Mouse (Mus musculus) CH12.LX (cell line): ENCODE measurements at regions not wholly inside any gene's neighbourhood (a gene's known extent, or its start where the extent isn't known, plus 50 kb on each side); places are given as distances from the start of the nearest gene placed in this dataset.

Source experiments
- DNase-seq: peaks from one replicate; pipeline ENCODE4 v3.0.0-alpha.2; 2013; ENCODE audit errors: extremely low read depth
- H3K27ac ChIP-seq: 2 replicates; pipeline ENCODE4 v1.5.1; 2012; ENCODE audit warnings: low read depth, mild to moderate bottlenecking, control low read depth, moderate library complexity; ENCODE audit not compliant: insufficient read depth
- H3K27me3 ChIP-seq: replicated peaks from 2 replicates; pipeline ENCODE3; 2012; ENCODE audit warnings: inconsistent platforms
- H3K36me3 ChIP-seq, 2 experiments: replicated peaks in 1 of 2; 2 replicates each; pipeline versions ENCODE3 to v1.6.1; 2012; ENCODE audit warnings: inconsistent platforms in 1 of 2, low read length in 1 of 2, mild to moderate bottlenecking in 1 of 2, mixed read lengths in 1 of 2, moderate library complexity in 1 of 2; ENCODE audit not compliant: control insufficient read depth in 1 of 2, insufficient read depth in 1 of 2
- H3K4me1 ChIP-seq, 2 experiments: 2 replicates each; pipeline ENCODE4 v1.6.1; 2012; ENCODE audit warnings: inconsistent platforms in 1 of 2, moderate library complexity in 1 of 2; ENCODE audit not compliant: insufficient read depth in 2 of 2, control insufficient read depth in 1 of 2
- H3K4me2 ChIP-seq: 2 replicates; pipeline ENCODE4 v1.6.1; 2012; ENCODE audit warnings: low read depth, mild to moderate bottlenecking, control low read depth; ENCODE audit not compliant: poor library complexity, insufficient read depth, severe bottlenecking
- H3K4me3 ChIP-seq, 3 experiments: fragments of 150-350 bp in 1 of 3; sonication (generic) in 1 of 3; replicated peaks in 1 of 3; 2 replicates each; pipeline versions ENCODE3 to v1.5.1; 2011 to 2012; ENCODE audit warnings: low read depth in 2 of 3, low read length in 2 of 3, mild to moderate bottlenecking in 2 of 3, moderate library complexity in 2 of 3, control low read depth in 1 of 3, improper control_type of control experiment in 1 of 3, inconsistent platforms in 1 of 3, mixed read lengths in 1 of 3; ENCODE audit not compliant: poor library complexity in 1 of 3
- H3K79me2 ChIP-seq: replicated peaks from 2 replicates; pipeline ENCODE4 v1.6.1; 2012; ENCODE audit warnings: mild to moderate bottlenecking, moderate library complexity; ENCODE audit not compliant: control insufficient read depth, poor library complexity, insufficient read depth, severe bottlenecking; ENCODE audit errors: extremely low read depth
- H3K9ac ChIP-seq: 2 replicates; pipeline ENCODE4 v1.6.1; 2012; ENCODE audit warnings: low read depth, mild to moderate bottlenecking, control low read depth, moderate library complexity; ENCODE audit not compliant: insufficient read depth
- H3K9me3 ChIP-seq: replicated peaks from 2 replicates; pipeline ENCODE3; 2012; ENCODE audit warnings: low read length, inconsistent platforms, mixed read lengths
- BHLHE40 ChIP-seq: IDR thresholded peaks from 2 replicates; pipeline ENCODE4 v1.6.1; 2011; ENCODE audit warnings: mild to moderate bottlenecking, low read depth, low read length, improper control_type of control experiment
- CTCF ChIP-seq, 2 experiments: IDR thresholded peaks in 1 of 2; conservative IDR thresholded peaks in 1 of 2; 2 replicates each; pipeline ENCODE4 v1.5.1; 2011 to 2012; ENCODE audit warnings: low read depth in 2 of 2, low read length in 2 of 2, improper control_type of control experiment in 1 of 2, inconsistent platforms in 1 of 2, mild to moderate bottlenecking in 1 of 2, moderate library complexity in 1 of 2
- E2F4 ChIP-seq: IDR thresholded peaks from 2 replicates; pipeline ENCODE4 v1.6.1; 2011; ENCODE audit warnings: low read depth, low read length, improper control_type of control experiment; ENCODE audit not compliant: insufficient replicate concordance
- ELF1 ChIP-seq: IDR thresholded peaks from 2 replicates; pipeline ENCODE4 v1.6.1; 2014; ENCODE audit warnings: low read depth, mild to moderate bottlenecking, inconsistent platforms, low read length, improper control_type of control experiment
- ETS1 ChIP-seq: conservative IDR thresholded peaks from 2 replicates; pipeline ENCODE4 v1.6.1; 2012; ENCODE audit warnings: low read depth, mild to moderate bottlenecking, inconsistent platforms, low read length, improper control_type of control experiment, moderate library complexity
- HCFC1 ChIP-seq: IDR thresholded peaks from 2 replicates; pipeline ENCODE4 v1.6.1; 2012; ENCODE audit warnings: low read depth, mild to moderate bottlenecking, inconsistent platforms, low read length, improper control_type of control experiment
- IRF4 ChIP-seq: IDR thresholded peaks from 2 replicates; pipeline ENCODE4 v1.6.1; 2014; ENCODE audit warnings: low read depth, mild to moderate bottlenecking, inconsistent platforms, low read length, improper control_type of control experiment
- JUN ChIP-seq: IDR thresholded peaks from 2 replicates; pipeline ENCODE4 v1.6.1; 2011; ENCODE audit warnings: low read depth, mild to moderate bottlenecking, low read length, improper control_type of control experiment, moderate library complexity; ENCODE audit not compliant: insufficient read depth
- JUND ChIP-seq: conservative IDR thresholded peaks from 2 replicates; pipeline ENCODE4 v1.6.1; 2011; ENCODE audit warnings: low read depth, low read length, improper control_type of control experiment
- KAT2A ChIP-seq: IDR thresholded peaks from 2 replicates; pipeline ENCODE4 v1.6.1; 2012; ENCODE audit warnings: low read length, improper control_type of control experiment, inconsistent platforms; ENCODE audit not compliant: insufficient replicate concordance
- MAZ ChIP-seq: IDR thresholded peaks from 2 replicates; pipeline ENCODE4 v1.6.1; 2012; ENCODE audit warnings: low read depth, mild to moderate bottlenecking, inconsistent platforms, low read length, improper control_type of control experiment, moderate library complexity
- NRF1 ChIP-seq: IDR thresholded peaks from 2 replicates; pipeline ENCODE4 v1.6.1; 2014; ENCODE audit warnings: low read depth, mild to moderate bottlenecking, inconsistent platforms, low read length, improper control_type of control experiment, moderate library complexity
- POLR2A ChIP-seq: IDR thresholded peaks from 2 replicates; pipeline ENCODE4 v1.6.1; 2011; ENCODE audit warnings: low read depth, mild to moderate bottlenecking, improper control_type of control experiment, low read length
- RCOR1 ChIP-seq: conservative IDR thresholded peaks from 2 replicates; pipeline ENCODE4 v1.6.1; 2012; ENCODE audit warnings: low read depth, mild to moderate bottlenecking, inconsistent platforms, low read length, improper control_type of control experiment
- SMC3 ChIP-seq: IDR thresholded peaks from 2 replicates; pipeline ENCODE4 v1.6.1; 2011; ENCODE audit warnings: low read depth, low read length, improper control_type of control experiment
- USF1 ChIP-seq: IDR thresholded peaks from 2 replicates; pipeline ENCODE4 v1.6.1; 2014; ENCODE audit warnings: low read depth, mild to moderate bottlenecking, inconsistent platforms, low read length, improper control_type of control experiment
- ZKSCAN1 ChIP-seq: IDR thresholded peaks from 2 replicates; pipeline ENCODE4 v1.6.1; 2012; ENCODE audit warnings: low read depth, inconsistent platforms, low read length, improper control_type of control experiment, borderline replicate concordance
- ZMIZ1 ChIP-seq: IDR thresholded peaks from 2 replicates; pipeline ENCODE4 v1.6.1; 2012; ENCODE audit warnings: low read depth, mild to moderate bottlenecking, inconsistent platforms, low read length, improper control_type of control experiment
- dilution Hi-C: fragments of 300-500 bp; cut with MboI; formaldehyde crosslinking; loops from 2 replicates; pipeline ENCODE4 v1.14.3; 2020; ENCODE audit warnings: low sequenced_read_pairs; ENCODE audit not compliant: extremely low pct_unique_long_range_greater_than_20kb, extremely low pct_ligation_motif_present
- in situ Hi-C: fragments of 300-500 bp; cut with MboI; formaldehyde crosslinking; loops from 3 replicates; pipeline ENCODE4 v1.14.3; 2019; ENCODE audit warnings: low sequenced_read_pairs, low pct_ligation_motif_present, low pct_unique_long_range_greater_than_20kb, mixed read lengths

- H3K79me2 ChIP-seq: no peaks in the 10 kb centered on the region
- no peak overlapping the region for H3K4me3 ChIP-seq
- no peak overlapping the region for H3K9ac ChIP-seq
- no peaks in the 10 kb centered on the region for H3K36me3 ChIP-seq
- no peak overlapping the region for H3K4me2 ChIP-seq
- H3K27me3 ChIP-seq: no peaks in the 10 kb centered on the region
- in situ Hi-C loops (no loop called here), dilution Hi-C loops (no loop called here)
- H3K4me1 ChIP-seq: no peaks in the 10 kb centered on the region
- DNase-seq: no peak
- no peak overlapping the region for H3K27ac ChIP-seq
- TF ChIP-seq POLR2A (no peak), ELF1 (no peak), USF1 (no peak), RCOR1 (no peak), MAZ (no peak), SMC3 (no peak), BHLHE40 (no peak), ETS1 (no peak), CTCF (conservative IDR thresholded peaks at IDR 0.05 in 1 of 2, IDR thresholded peaks at IDR 0.05 in 1 of 2; ENCODE audit: low read depth in 2 of 2, low read length in 2 of 2) (no peak), KAT2A (no peak), ZKSCAN1 (no peak), ZMIZ1 (no peak)
- H3K9me3 ChIP-seq: peaks cover 24% of the 10 kb centered on the region
These were observed 127.3 kb upstream of the Ptbp2 start for GRCm38 (mm10) chr3:119911532-119911931.

- Histone ChIP-seq H3K27ac (no peak overlapping the region), H3K79me2 (no peaks in the 10 kb centered on the region), H3K4me2 (no peak overlapping the region), H3K9me3 (peaks cover 30% of the 10 kb centered on the region), H3K27me3 (no peaks in the 10 kb centered on the region), H3K4me3 (no peak overlapping the region), H3K4me1 (no peaks in the 10 kb centered on the region), H3K36me3 (no peaks in the 10 kb centered on the region), H3K9ac (no peak overlapping the region)
- no peak for DNase-seq
- dilution Hi-C loops: no loop called here
- TF ChIP-seq ETS1 (no peak), SMC3 (no peak), JUN (no peak), ZMIZ1 (no peak), RCOR1 (no peak), E2F4 (no peak), BHLHE40 (no peak), CTCF (conservative IDR thresholded peaks at IDR 0.05 in 1 of 2, IDR thresholded peaks at IDR 0.05 in 1 of 2; ENCODE audit: low read depth in 2 of 2, low read length in 2 of 2) (no peak), MAZ (no peak), NRF1 (no peak), IRF4 (no peak), ELF1 (no peak), JUND (no peak), KAT2A (no peak), HCFC1 (no peak)
- in situ Hi-C loops: no loop called here
These were observed 120.0 kb upstream of the Ptbp2 start for GRCm38 (mm10) chr3:119904244-119904643.
